Mouse (Mus musculus) retina, adult 2 months (tissue): Measurements from ENCODE around the gene Grik1.

ENCODE experiments used
- DNase-seq: peaks from one replicate; pipeline ENCODE4 v3.0.0-alpha.2; 2012; ENCODE audit warnings: low read depth, low spot score

Gene Grik1

DNA sequence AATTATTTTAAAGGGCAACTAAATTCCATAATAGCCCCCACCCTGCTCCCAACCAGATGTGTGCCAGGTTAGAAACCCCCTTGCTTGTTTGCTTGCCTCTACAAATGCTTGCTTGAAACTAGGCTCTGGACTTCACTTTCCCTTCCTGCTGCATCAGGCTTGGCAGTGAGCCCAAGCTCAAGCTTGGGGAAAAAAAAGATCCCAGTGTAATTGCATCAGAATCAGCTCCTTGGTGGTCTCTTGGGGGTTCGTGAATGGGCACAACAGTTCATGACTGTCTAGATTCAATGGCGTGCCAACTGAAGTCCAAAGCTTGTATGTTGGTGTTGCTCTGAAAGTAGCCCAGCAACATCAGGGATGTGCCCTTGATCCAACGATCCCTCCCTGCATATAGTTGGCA lies 320.1 kb downstream of the Grik1 start:
- DNase-seq = no peak

DNA sequence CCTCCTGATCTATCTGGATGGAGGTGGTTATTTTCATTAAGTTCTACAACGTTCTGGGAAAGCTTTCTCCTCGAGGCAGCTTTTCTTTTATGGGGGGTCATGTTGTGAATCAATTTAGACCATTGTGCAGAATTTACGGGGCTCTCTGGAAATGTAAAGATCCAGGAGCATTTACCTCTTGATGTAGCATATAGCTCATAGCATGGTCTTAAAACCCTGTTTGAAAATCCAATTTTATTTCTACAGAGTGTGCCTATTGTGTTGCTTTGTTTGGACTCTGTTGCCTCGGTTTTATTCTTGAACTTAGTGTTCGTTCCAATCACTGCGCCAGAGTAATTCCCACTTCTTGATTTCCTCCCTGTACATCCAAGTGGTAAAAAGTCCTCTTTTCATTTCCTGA lies 328.6 kb downstream of the Grik1 start:
- no peak for DNase-seq

GRCm38 (mm10) chr16:87957449-87957848 lies 332.6 kb downstream of the Grik1 start:
- DNase-seq = no peak

- no peak for DNase-seq
Observed at GRCm38 (mm10) chr16:87956178-87956577, 333.9 kb downstream of the Grik1 start.

- no peak for DNase-seq
Observed at GRCm38 (mm10) chr16:87954715-87955441, 335.2 kb downstream of the Grik1 start.

- DNase-seq = no peak
Observed at GRCm38 (mm10) chr16:87953176-87953575, 336.9 kb downstream of the Grik1 start.

GRCm38 (mm10) chr16:87949881-87950280 lies 340.2 kb downstream of the Grik1 start:
- no peak for DNase-seq

GRCm38 (mm10) chr16:87948122-87948521 lies 341.9 kb downstream of the Grik1 start:
- DNase-seq = no peak

- DNase-seq = no peak
Observed at GRCm38 (mm10) chr16:87944318-87944717, 345.7 kb downstream of the Grik1 start.

DNA sequence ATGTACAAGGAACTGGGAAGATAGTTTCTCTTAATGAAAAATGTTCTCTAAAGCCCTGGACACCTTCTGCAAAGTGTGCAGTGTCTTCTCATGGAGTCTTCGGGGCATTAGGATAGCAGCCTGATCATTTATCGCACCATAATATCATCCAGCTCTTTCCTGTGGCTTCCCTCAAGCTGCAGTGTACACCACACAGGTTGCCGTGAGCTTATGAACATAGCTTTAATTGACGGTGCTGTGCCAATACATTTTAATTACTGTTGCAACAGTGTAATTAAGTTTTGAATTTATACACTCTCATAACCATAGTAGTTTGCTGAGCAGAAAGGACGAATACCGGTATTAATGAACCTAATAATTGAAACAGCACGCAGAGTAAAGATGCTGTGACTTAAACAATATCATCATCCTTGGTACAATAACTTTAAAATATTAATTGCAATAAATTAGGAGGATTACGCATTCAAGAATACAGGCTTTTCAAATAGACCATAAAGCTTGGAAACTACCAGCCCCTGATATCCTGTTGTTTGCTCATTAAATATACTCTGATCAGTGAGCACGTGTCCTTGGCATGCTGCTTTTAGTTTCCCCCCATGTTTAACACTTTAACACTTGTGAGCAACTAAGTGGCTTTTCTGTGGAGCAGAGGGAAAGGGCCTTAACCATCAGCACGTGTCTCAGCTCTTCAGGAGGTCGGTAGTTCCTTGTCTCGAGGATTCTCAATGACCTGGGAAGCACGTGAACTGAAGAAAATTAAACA lies 347.8 kb downstream of the Grik1 start:
- no peak for DNase-seq

- no peak for DNase-seq
Observed at GRCm38 (mm10) chr16:87934685-87935084, 355.4 kb downstream of the Grik1 start.

- no peak for DNase-seq
Observed at GRCm38 (mm10) chr16:87931358-87931757, 358.7 kb downstream of the Grik1 start.

GRCm38 (mm10) chr16:87930519-87930918 lies 359.5 kb downstream of the Grik1 start:
- DNase-seq = no peak

DNA sequence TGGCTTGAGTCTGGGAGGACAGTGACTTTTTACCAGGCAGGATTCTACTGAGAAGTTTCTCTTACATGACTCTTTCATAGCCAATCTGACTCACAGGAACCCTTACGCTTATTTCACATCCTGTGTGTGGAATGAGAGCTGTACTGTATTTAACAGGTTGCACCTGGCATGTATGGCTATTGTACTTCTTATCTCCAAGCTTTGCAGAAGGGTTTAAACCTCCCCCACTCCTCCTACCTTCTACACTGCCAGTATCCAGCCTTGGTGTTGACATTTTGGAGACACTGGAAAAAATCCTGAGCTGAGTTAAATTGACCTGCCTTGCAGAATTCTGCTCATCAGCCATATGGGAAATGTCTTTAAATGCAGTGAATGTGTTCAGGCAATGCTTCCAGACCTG lies 361.4 kb downstream of the Grik1 start:
- DNase-seq = no peak

- no peak for DNase-seq
Observed at GRCm38 (mm10) chr16:87917897-87918296, 372.2 kb downstream of the Grik1 start.

DNA sequence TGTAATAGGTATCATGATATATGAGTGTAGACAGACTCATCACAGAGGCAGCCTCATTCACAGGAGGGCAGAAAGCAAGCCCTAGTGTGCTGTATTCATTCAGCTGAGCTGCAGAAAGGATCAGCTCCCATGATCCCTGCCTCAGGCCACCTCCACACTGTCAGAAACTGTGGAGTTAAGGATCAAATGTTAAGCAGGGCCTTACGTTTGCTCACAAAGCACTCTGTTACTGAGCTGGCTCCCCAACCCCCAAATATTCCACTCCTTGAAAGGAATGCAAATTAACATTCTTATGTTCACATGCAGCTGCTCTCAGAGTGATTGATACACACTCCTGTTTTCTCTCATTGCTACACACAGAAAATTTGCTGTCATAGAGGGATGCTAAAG lies 372.9 kb downstream of the Grik1 start:
- no peak for DNase-seq

DNA sequence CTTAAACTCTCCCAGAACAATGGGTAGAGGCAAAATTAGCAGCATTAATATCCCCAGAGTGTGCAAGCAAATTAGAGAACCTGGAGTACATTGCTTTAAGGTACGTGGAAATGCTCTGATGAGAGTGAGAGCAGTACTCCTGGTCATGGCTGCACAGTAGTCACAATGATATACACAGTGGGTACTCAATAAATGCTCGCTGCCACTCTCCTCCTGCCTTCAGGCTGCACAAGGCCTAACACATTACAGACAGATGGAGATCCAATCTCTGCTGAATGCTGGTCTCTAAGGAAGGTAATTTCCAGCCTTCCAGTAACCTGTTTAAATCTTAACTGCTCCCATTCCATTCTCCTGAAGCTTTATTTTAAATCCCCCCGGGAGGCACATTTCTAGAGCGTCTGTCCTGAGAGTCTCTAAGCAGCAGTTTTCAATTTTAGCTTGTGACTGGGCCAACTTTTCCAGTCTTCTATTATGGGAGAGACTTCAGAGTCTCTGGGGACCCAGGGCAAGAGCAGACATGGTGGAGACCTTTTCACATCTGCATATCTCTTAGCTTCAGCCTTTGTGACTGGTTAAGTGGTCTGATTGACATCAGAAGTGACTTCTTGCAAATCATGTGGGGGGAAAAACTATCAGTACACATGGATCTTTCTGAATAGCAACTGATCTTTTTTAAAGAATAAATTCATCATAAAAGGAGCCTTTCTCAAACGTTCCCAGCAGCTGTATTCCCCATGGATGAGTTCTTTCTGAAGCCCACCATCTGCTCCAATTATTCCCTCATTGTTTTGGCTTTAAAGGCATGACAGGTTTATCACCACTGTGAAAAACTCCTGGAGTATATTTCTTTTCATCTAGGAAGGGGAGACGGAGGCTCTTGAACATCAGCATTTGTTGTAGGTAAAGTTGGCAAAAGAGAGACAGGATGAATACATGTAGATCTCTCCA lies 373.6 kb downstream of the Grik1 start:
- DNase-seq = no peak

GRCm38 (mm10) chr16:87915156-87915555 lies 374.9 kb downstream of the Grik1 start:
- no peak for DNase-seq

DNA sequence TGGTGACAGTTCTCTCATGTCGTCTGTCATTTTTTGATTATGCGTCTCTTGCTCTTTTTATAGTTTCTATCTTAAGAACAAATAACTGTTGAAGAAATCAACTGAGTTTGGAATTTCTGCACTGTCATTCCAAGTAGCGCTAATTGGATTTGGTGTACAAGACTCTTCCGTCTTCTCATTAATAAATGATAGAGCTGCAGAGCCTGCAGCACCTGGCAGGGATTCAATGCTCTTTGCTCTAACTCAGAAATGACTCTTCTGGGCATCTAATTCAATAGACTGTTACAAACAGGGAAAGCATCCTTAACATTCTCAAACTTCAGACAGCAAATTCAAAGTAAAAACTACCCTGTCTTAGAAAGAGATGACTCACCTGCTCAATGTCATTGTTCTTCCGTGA lies 376.3 kb downstream of the Grik1 start:
- no peak for DNase-seq

GRCm38 (mm10) chr16:87911201-87911600 lies 378.9 kb downstream of the Grik1 start:
- DNase-seq = no peak

DNA sequence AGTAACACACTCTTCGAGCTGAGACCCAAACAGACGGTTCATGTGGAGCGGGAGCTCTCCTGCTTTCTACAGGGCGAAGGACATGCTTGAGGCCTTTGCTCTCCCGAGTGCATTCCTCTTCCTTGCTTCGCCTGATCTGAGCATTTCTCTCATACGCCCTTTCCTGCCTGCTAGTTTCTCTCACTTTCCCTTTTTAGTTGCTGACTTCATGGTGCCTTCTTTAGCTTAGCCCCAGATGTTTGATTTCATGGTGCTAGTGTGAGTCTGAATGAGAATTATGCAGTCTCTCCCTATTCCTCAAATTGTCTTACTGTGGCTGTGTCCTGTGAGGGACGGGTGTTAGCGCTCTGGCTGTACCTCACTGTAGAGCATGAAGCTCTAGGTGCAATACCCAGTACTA lies 388.0 kb downstream of the Grik1 start:
- DNase-seq = no peak

- no peak for DNase-seq
Observed at GRCm38 (mm10) chr16:87901189-87901588, 388.9 kb downstream of the Grik1 start.
